Mouse (Mus musculus) hematopoietic stem cell, adult 5-6 weeks (primary cell): Measurements from ENCODE around the gene Daam1. TPM values are rescaled to one million over a fixed set of nuclear protein-coding genes. Genes with fewer than 3 reads are reported as not detected.
"Not testable (repeated sequence)": the region's sequence is repeated elsewhere in the genome, so short reads cannot be mapped to it uniquely, and the experiment has no call there.

Experiments used
- ATAC-seq, 2 experiments: fragments of 125-278 bp in 1 of 2; replicated peaks in 1 of 2; 2 replicates each; pipeline ENCODE4 v1.8.0; 2016 to 2017; ENCODE audit warnings: inconsistent platforms in 2 of 2, mild to moderate bottlenecking in 2 of 2, moderate number of reproducible peaks in 2 of 2, low read depth in 1 of 2, moderate TSS enrichment in 1 of 2; ENCODE audit not compliant: low FRiP score in 2 of 2, poor library complexity in 2 of 2, severe bottlenecking in 2 of 2, insufficient read depth in 1 of 2, low TSS enrichment in 1 of 2
- total RNA-seq: library from RNA; stranded (forward); fragments of 172-1452, 232-1000 nt; gene quantifications from 2 replicates; pipeline ENCODE4 v1.2.3, GENCODE M21; 2017

The Daam1 gene
- total RNA-seq, 1 experiment from 2014 or later, result 11.7 TPM

DNA sequence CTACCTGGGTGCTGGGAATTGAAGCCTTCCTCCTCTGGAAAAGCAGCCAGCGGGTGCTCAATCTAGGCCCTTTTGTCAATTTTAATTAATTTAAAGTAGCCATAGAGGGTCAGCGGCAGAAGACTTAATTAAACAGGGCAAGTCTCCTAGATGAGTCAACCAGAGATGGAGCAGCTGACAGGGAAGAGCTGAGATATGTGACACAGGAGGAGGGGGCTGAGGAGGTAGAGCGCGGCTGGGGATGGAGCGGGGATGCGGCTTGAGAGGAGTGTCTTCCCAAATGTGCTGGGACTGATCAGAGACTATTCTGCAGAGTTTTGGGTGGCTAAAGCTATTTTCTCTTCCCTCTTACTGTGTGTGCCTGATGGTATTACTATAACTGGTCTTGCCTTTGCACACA is 6.0 kb upstream of the Daam1 start:
- ATAC-seq, result no peak

DNA sequence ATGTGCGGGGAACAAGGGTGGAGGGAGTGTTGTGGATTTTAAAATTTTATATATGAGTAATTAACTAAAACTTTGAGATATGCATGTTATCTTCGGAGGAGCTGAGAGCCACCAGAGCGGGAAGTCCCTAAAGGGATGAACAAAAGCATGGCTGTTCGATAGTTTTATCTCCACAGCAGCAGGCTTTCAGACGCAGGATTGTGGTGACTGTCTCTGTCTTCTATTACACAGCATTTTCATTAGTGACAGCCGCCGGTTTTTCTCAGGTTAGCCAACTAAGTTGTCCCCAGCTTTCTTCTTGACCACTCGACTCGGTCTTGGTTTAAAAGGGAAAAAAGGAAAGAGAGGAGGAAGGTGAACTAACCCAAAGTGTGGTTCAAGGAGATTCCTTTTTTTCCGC is 739 bp upstream of the Daam1 start:
- no peak for ATAC-seq

DNA sequence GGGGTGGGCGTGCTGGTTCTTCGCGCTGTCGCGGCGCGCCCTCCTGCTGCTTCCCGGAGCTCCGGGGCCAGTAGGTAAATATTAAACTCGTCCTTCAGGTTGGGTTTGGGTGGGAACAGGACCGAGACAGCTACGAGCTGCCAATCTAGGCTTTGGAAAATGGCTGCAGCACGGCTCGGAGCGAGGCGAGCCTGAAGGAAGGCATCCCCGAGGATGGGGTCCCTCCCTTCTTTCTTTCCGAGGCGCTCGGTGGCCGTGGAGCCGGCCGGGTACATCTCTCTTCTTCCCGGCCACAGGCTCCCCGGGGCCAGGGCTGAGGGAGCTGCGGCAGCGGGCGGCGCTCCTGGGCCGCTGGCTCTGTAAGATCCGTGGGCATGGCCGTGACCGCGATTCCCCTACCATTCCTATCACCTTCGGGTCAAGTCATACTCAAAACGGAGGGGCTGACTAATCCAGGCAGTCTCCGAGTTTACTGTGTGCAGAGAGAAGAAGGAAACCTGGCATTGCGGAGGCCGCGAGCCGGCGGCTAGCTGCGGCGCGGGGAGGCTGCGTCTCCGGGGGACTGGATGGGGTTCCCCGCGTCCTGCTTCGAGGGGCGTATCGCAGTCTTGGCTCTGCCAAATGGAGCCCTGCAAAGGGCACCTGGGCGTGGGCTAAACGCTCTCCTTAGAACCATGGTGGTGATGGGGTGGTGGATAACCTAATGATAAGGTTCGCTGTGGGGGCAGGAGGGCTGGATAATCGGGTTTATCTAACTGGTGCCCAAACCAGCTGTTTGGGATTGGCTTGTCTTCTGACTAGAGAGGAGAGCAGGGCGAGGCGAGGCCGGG is 595 bp downstream of the Daam1 start:
- ATAC-seq, result peak in 1 of 2 experiments; percentile 20; a peak in 2 of 4 replicates

DNA sequence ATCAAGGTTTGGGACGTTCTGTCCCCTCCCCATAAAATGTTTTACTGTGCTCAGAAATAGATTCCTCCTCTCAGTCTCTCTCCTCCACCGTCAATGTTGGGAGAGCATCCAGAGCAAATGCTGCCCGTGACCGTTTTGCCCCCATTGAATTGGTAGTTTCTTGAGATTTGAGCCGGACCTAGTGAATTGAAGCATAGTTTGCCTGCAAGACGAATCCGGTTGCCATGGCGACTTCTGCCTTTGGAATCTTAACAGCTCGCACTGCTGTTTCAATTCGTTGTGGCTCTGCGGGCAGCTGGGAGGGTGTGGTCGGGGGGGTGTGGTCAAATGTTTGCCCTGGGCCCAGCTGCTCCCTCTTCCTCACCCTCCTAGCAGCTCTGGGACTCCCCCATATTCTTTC is 1.3 kb downstream of the Daam1 start:
- ATAC-seq, result peak; percentile 38 to 50; a peak in 2 of 4 replicates

DNA sequence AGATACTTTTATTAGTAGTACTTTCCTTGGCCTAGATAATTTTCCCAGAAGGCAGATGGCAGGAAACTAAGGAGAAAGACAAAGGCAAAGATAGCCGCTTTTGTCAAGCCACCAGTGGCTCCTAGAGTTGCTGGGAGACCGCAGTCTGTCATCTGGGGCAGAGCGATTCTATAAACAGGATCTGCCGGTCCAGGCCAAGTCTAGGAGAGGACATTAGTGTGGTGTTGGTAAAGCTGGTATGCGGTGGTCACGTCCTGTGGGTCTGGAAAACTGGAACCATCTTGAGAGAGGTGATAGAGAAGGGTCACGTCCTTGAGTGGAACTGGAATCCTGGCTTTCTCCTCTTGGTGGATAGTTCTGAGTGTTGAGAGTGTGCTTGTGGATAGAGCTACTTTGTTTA is 3.2 kb downstream of the Daam1 start:
- ATAC-seq, result no peak

DNA sequence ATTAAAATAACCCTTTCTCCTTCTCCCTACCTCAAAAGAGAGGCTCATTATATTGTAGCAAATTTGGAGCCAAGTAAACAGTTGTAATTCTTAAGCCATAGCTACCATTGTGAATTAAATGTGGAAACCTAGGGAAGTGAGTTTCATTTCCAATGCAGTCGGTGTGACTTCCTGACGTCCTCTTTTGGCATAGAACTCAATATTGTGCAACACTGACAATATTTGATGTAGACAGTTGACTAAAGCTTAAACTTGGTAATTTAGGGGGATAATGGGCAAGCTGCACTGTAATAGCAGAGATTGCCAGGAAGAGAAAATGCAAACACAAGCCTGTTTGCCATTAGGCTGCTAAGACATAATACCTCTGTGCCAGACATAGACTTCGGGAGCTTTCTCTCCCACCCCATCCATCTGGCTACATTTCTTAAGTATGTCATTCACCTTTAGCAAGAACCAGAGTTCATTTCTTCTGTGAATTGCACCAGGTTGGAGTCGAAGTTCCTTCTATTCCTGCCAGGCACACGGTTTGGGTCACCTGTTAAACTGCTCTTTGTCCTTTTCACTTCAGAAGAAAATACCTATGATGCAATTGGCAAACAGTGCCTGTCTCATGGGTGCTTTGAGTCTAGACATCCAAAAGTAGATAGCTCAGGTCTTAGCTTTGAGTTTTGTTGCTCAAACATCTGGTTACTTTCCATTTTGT is 5.2 kb downstream of the Daam1 start:
- no peak for ATAC-seq

DNA sequence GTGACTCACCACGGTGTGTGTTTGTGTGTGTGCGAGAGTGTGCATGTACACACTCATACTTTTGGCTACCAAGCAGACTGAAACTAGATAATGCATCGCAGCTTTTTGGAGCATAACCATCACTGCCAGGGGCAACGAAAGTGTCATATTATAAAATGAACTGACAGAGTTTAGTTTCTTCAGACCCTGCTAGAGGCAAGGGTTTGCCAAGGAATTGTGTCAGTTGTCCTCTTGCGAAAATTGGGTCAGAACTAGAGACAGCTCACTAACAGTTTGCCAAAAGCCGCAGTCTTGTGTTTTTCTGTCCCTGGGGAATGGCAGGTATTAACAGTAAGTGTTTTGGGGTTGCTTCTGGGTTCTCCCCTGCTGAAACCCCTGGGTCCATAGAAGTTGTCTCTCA is 5.9 kb downstream of the Daam1 start:
- ATAC-seq, result no peak

DNA sequence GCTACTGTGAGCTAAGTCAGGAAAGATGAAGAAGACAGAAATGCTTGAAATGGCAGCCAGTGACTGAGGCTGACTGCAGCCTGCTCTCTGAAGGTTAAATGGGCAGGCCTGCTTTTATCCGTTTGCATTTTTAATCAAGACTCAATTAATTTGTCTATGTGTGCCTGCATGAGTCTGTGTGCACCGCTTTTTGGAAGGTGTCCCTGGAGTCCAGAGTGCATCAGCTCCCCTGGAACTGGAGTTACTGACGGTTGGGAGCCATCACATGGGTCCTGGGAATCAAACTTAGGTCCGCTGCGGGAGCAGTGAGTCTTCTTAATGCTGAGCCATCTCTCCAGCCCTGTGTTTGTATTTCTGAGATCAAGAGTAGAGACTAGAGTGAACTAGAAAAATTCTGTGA is 6.7 kb downstream of the Daam1 start:
- ATAC-seq, result no peak

DNA sequence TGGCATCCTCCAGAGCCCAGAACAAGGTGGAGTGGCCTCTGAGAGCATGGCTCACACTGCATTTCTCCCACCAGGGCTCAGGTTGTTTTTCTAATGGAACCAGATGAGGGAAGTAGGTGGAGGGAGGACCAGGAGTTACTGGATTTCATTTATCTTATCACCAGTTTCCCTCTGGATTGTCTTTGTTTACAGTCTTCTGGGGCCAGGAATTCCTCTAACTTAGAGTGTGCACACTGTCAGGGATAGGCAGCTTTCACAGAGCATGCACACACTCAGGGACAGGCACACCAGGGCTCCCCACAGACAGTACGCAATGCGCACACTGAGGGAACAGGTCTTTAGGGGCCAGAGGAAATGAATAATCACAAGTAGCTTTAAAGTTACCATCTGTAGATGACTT is 7.4 kb downstream of the Daam1 start:
- ATAC-seq, result no peak

DNA sequence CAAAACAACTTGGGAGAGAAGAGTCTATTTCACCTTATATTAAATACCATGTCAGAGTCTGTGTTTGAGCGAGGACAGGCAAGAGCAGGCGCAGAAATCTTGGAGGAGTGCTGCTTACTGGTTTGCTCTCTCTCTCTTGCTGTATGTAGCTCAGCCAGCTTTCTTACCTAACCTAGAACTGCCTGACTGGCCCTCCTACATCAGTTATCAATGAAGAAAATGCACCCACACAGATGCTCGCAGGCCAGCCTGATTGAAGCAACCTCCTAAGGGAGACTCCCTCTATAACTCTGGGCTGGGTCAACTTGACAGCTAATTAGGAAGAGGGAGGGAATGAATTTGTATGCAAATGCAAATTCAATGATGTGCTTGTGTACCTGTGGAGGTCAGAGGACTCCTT is 8.8 kb downstream of the Daam1 start:
- no peak for ATAC-seq

DNA sequence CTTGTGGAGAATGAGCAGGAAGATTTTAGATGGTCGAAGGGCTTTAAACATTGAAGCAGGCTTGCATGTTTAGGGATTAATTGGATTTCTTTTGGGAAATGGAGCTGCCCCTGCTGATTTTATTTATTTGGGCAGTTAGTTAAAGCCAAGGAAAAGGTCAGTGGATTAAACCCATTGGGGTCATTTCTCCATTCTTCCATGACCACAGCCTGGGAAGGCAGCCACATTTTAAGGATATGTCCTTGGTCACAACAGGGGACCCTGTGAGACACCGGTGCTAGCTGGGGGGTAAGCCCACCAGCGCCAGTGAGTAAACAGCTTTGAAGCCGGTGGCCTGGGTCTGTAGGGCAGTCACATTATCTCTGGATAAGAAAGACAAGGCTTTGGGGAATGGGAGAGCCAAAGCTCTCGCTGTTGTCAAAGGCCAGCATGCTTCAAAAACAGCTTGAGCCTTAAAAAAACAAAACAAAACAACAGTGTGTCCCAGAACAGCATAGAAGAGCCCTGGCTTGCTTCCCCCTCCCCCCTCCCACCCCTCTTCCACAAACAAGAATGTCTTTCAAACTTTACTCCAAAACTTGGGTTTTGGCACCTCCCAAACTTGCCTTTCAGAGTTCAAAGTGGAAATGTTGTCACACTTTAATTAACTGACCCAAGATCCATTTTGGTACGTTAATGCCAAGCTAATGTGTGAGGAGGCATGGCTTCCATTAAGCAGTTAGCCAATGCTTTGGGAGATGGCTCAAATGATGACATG is 9.7 kb downstream of the Daam1 start:
- no peak for ATAC-seq

DNA sequence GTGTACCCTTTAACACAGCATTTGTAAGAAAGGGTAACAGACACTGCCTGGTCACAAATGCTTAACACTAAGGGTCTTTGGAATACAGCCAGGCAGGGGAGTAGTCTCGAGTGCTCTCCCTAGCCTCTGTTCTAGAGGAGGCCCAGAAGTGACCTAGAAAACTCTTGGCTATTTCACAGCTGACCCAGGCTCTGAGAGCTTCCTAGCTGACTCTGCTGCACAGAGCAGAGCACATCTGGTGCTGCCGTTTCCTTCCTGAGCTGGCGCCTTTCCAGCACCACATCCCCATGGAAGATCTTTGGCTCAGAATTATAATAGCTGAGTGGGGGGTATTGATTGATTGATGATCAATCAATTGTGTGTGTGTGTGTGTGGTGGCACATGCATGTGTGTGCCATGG is 11.1 kb downstream of the Daam1 start:
- ATAC-seq, result no peak

DNA sequence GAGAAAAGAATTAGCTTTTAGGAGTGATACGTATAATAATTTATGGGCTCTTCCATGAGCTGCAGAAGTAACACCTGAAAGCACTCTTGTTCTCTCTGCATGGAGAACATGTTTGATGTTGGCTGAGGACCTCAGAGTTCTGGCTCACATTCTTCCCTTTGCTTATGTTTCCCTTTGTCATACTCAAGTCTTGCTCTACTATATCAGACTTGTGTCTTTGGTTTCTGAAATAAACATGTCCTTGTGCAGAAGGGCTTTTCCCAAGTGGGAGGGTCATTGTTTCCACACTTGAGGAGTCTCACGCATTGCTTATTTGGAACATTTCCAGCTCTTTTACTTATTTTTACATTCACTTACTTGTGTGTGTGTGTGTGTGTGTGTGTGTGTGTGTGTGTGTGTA is 11.7 kb downstream of the Daam1 start:
- no peak for ATAC-seq

DNA sequence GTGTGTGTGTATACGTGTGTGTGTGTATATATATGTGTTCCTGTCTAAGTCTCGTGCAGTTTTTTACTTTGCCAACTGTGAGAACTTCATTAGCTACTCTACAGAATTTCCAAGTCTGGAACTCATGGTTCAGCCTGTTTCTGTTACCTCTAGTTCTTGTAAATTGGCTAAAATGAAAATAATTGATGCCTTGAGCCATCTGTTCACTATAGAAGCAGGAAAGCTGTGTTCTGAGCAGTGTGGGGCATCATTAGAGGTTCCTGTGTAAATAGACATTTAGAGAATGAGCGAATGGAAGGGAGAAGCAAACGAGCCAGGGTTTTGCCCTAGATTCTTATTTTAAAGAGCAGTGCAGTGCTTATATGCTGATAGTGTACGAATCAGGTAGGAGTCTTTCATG is 14.6 kb downstream of the Daam1 start:
- no peak for ATAC-seq

DNA sequence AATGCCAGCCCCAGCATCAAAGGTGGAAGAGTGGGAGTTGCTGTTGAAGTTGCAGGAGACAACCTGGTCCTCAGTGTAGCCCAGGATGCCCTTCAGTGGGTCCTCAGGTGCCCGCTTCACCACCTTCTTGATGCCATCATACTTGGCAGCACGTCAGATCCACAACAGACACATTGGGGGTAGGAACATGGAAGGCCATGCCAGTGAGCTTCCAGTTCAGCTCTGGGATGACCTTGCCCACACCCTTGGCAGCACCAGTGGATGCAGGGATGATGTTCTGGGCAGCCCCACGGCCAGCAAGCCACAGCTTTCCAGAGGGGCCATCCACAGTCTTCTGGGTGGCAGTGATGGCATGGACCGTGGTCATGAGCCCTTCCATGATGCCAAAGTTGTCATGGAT is 15.5 kb downstream of the Daam1 start:
- ATAC-seq, result not testable (repeated sequence)

DNA sequence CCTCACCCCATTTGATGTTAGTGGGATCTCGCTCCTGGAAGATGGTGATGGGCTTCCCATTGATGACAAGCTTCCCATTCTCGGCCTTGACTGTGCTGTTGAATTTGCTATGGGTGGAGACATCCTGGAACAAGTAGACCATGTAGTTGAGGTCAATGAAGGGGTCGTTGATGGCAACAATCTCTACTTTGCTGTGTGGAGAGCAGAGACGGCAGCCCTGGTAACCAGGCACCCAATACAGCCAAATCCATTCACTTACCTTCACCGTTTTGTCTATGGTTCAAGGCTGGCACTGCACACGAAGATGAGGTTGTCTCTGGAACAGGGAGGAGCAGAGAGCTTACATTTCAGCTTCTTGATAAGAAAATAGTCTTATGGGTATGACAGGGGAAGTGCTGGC is 16.1 kb downstream of the Daam1 start:
- ATAC-seq, result not testable (repeated sequence)

DNA sequence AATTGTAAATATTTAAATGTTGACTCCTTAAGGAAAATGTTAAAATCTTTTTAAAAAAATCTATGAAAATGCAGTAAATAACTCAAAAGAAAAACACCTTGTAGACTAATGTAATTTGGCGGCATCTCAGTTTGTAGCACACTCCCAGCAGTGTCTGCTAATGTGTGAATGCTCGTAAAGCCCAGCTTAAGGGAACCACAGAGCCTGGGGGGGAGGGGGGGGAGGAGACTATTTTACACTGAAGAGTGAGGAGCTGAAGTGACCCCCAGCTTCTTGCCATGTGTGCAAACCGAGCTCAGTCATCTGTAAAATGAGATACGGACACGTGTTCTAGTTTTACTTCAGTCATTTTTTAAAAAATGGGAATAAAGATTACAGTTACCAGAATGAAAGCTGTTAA is 16.7 kb downstream of the Daam1 start:
- no peak for ATAC-seq
